Mouse (Mus musculus) liver, adult (tissue): Measurements from ENCODE around the gene Skiv2l.

Experiments used
- GATA4 ChIP-seq: IDR thresholded peaks from 2 replicates; pipeline ENCODE4 v1.6.1; 2014; ENCODE audit warnings: mild to moderate bottlenecking, low read length; ENCODE audit not compliant: insufficient replicate concordance

Gene Skiv2l

DNA sequence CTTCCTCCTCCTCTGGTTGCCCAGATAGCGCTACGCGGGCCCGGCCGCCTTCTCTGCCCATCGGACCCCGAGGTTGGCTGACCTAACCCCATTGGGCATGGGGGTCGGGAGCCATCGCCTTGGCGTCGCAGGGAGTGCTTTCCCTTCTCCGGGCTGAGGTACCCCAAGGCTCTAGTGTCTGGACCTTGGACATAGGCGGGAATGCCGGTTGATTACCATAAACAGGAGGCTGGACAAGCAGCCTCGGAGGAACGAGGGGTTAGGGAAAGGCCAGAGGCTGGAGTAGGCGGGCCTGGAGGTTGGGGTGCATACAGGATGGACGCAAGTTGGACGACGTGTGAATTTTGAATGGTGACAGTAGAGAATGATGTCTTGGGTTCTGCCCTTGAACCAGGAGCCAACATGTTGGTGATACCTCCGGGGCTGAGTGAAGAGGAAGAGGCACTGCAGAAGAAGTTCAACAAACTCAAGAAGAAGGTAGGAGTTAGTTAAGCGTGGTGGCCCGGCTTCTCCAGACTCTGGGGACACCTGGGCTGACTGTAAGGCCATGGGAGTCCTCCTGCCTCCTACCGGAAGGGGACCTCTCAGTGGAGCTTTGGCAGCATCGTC, 611 bp upstream of the Skiv2l start:
- TF ChIP-seq GATA4 = no peak

- TF ChIP-seq GATA4 = no peak
Measured at GRCm38 (mm10) chr17:34847615-34848014, 2.4 kb downstream of the Skiv2l start.

DNA sequence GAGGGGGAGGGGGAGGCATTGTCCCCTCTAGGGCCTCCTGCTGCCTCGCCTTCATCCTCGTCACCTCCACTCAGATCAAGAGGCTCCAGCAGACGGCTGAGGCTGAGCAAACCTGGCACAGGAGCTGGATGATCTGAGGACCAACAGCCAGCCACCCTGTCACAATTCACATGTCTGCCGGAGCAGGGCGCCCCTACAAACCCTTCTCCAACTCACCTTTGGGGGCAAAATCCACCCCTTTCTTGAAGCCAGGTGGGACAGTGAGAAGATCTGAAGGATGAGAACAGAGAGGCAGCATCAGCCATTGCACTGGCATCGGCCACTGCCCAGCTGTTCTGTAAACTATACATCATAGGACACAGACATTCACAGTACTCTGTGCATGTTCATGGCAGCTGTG, 2.8 kb downstream of the Skiv2l start:
- TF ChIP-seq GATA4 = no peak

GRCm38 (mm10) chr17:34844884-34845283, 5.1 kb downstream of the Skiv2l start:
- no peak for TF ChIP-seq GATA4

DNA sequence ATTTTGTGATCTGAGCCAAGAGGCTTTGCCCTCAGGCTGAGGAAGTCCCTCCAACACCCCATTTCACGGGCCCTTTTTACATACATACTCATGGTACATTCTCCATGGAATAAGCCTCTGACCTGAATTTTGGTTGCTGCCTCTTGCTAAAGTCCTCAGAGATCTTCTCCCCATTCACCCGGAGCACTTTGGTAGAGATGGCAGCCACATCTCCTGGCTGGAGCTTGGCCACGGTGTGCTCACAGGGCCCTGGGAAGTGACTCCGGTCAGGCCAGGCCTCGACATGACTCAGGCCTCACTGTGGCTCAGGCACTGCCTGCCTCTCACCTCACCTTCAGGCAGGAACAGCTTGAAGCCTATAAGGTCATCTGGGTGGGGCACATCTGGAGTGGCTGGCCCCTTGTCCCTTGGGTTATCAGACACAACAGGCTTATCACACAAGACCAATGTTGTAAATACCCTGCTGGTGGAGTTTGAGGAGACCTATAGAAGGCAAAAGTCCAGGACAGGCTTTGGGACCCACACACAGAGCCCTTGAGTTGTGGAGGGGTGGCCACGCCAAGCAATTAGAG, 9.2 kb downstream of the Skiv2l start:
- TF ChIP-seq GATA4 = no peak

DNA sequence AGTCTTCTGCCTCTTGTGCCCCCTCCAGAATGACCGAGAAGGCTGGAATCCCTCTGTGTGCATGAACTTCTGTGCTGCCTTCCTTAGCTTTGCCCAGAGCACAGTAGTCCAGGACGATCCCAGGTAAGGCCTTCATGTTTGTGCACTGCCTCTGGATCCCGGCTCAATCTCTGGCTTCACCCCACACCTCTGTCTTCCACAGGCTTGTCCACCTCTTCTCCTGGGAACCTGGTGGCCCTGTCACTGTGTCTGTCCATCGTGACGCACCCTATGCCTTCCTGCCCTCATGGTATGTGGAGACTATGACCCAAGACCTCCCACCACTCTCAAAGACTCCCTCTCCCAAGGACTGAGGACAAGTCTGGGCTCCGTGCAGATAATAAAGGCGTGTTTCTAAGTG, 11.2 kb downstream of the Skiv2l start:
- TF ChIP-seq GATA4 = no peak

- no peak for TF ChIP-seq GATA4
Measured at GRCm38 (mm10) chr17:34837464-34838324, 12.3 kb downstream of the Skiv2l start.

DNA sequence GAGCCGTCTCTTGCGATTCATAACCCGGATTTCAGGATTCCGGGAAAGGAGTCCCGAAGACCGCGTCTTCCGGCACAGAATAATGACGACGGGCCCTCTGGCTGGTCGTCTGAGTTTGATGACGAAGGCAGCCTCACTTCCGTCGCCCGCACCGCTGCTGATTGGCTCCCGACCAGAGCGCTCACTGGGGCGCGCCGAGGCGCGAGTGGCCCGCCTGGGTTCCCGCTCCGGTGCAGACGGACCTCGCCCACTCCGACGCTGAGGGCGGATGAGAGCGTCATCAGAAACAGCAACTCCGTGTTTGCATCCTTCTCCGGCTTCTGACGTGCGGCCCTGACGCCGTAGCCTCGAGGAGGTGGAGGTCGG, 13.2 kb downstream of the Skiv2l start, which contains the start of the genes Stk19 and Dxo:
Gene Stk19, minus strand, starts transcription at position 90 of the 366 bp plus-strand sequence.
Gene Dxo, plus strand, starts transcription at position 164 of the 366 bp plus-strand sequence.
- no peak for TF ChIP-seq GATA4

DNA sequence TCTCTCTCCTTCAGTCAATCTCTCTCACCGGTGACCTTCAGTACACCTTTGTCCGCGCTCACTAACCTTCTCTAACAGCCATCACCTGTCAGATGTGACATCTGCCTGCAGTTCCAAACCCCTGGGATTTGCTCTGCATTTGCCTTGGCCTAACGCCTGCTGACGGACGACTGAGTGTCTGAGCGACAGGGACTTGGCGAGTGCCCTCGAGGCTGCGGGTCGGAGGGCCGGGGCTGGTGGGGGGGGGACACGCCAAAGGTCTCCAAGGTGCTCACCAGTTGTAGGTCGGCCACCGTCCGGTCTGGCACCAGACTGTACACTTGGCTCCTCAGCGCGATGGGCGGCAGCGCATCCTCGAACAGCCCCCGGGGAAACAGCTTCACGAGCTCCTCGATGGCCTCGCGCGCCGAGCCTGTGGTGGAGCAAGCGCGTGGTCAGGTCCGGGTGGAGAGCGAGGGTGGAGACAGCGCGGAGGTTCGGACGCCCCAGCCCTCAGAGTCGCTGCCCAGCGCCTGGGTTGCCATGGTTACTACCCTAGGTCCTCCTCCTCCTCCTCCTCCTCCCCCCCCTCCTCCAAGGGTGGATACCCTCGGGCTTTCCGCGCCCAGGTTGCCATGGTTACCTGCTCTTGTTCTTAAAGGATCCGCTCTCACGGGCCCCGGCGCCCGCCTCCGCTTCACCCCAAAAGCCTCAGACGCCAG, 13.7 kb downstream of the Skiv2l start:
- TF ChIP-seq GATA4 = no peak

GRCm38 (mm10) chr17:34814818-34815370, 35.1 kb downstream of the Skiv2l start:
- TF ChIP-seq GATA4 = no peak

DNA sequence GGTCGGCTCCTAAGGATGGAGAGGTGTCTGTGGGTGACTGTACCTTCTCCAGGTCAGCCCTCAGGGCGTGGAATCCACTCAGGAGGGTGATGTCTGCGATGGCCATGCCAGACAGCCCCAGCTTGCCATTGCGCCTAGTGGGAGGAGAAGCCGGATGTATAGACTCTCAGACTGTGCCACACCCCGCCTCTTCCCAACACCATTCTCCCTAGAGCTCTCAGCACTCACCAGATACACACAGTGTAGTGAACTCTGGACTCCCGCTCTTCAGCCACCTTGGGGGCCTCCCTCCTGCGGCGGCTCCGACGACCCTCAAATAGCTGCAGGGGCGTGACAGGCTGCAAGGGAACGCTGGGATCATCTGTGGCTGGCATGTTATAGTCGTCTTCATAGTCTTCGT, 38.7 kb downstream of the Skiv2l start:
- TF ChIP-seq GATA4 = no peak

DNA sequence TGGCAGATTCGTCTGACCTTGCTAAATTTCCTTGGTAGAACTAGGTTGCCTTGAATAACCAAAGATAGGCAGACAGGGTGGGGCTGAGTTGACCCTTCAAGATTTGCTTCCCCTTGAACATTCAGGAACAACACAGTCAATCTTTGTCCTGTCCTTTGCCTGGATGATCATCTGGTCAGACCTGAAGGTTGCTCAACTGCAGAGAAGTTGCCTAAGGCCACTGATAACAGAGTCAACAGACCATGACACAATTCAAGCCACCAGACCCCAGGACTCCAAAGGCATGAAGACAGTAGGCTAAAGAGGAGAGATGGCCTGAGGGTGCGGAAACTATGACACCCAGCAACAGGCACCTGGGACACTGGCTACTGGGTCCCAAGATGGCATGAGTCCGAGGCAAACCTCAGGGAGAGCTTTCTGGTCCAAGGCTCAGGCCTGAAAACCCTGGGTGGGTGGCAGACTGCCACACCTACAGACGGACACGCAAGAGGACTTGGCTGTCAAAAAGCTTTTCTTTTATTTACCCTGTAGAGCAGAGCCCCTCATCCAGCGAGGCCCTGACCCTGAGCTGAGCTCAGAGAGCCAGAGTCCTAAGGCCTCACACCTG, 41.3 kb downstream of the Skiv2l start:
- peak; percentile 100 for TF ChIP-seq GATA4

GRCm38 (mm10) chr17:34807176-34807575, 42.8 kb downstream of the Skiv2l start:
- no peak for TF ChIP-seq GATA4

- TF ChIP-seq GATA4 = no peak
Measured at GRCm38 (mm10) chr17:34804871-34805562, 45.0 kb downstream of the Skiv2l start.
